Mouse (Mus musculus) bone marrow, adult 2 months (tissue): Measurements from ENCODE around the gene Mtfr1l.

Source experiments
- CTCF ChIP-seq: fragments of 200-500 bp; IDR thresholded peaks from 2 replicates; pipeline ENCODE4 v1.5.1; 2011; ENCODE audit warnings: low read length, control low read depth; ENCODE audit not compliant: control insufficient read depth, insufficient read depth
- POLR2A ChIP-seq: fragments of 200-500 bp; IDR thresholded peaks from 2 replicates; pipeline ENCODE4 v1.6.1; 2011; ENCODE audit warnings: low read depth, mild to moderate bottlenecking, control low read depth, low read length, borderline replicate concordance; ENCODE audit not compliant: control insufficient read depth

DNA sequence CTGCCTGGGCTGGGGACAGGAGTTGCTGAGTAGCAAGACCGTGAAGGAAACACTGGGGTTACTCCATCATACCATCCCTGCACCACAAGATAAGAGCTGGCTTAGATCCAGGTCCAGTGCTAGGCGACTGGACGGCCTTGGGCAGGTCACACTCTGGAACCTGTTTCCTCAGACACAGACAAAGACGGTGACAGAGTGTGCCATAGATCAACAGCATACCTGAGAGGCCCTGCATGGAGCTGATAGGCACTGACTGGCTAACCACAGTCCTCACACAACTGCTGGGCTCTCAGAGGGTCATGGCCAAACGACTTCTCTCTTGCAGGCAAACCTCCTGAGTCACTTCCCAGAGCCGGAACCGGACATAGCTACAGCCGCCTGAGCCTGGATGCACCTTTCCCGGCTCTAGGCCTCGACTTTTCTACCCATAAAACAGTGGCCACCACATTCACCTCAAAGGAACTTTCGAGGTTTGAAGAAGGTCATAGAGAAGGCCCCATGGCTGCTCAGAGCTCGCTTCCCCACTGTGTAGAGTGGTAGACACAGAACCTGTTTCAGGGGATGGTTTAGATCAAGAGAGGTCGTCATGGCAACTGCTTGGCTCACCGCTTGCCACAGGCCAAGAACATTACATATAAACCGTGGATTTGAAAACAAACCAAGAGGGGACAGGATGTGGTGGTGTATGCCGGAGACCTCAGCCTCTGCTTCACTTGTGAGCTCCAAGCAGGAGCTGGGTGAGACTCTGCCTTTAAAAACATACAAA lies 40.2 kb downstream of the Mtfr1l start:
- 0 out of 2 replicates have a peak, but pooled peaks have one; percentile 6 for TF ChIP-seq CTCF
- no peak for TF ChIP-seq POLR2A
